Mouse (Mus musculus): ENCODE measurements around the gene Rbfox1.

Rbfox1 gene

DNA sequence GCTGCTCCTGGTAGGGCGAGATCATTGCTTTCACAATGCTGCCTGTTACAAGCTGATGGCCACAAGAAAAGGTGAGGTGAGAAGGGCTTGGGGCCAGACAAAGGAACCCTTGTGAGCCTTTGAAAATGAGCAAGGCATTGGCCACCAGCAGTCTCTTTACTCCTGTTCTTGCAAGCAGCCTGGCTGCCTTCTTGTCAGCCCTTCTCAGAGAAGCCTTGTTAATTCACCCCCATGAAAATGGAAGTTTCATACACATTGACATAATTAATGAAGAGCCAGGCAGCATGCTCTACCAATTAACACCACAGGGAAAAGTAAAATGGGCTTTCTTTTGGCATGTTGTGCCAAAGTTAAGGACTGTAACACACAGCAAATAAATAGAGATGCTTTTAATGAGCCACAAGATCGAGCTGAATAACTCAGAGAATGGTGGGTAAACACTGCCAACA, 1076.8 kb downstream of the Rbfox1 start:
- no peak for DNase-seq

DNA sequence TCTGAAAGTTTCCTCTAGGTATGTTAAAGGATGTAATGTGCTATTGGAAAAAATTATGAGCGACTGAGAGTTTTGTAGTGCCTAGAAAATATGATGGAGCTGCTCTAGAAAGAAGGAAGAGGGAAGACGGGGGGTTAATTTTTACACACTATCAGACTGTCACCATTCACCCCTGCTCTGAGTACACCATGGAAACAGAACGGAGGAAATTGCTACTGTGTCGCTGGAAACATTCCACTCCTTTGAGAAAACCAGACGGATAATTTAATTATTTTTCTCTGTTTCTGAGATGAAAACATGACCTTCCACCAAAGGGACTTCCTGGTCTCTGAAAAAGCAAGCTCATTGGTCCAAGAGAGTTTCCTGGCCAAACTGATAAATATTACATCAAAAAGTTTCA, 1077.4 kb downstream of the Rbfox1 start:
- no peak for DNase-seq

DNA sequence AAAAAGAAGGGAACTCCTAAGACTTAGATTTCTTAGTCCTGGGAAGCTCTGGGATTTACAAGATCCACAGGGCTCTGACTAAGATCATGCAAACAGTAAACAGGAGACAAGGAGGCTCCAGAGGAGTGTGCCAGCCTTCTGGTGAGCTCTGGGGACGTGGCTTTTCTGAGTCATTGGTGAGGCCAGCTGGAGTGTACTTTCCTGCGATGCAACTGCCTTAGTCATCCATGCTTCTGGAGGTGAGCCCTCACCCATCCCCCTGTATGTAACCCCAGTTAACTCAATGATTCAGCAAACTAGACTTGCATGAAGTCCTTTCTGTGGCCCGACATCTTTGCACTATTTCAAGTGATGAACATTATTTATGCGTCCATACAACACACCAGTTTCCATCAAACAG, 1078.4 kb downstream of the Rbfox1 start:
- no peak for DNase-seq

DNA sequence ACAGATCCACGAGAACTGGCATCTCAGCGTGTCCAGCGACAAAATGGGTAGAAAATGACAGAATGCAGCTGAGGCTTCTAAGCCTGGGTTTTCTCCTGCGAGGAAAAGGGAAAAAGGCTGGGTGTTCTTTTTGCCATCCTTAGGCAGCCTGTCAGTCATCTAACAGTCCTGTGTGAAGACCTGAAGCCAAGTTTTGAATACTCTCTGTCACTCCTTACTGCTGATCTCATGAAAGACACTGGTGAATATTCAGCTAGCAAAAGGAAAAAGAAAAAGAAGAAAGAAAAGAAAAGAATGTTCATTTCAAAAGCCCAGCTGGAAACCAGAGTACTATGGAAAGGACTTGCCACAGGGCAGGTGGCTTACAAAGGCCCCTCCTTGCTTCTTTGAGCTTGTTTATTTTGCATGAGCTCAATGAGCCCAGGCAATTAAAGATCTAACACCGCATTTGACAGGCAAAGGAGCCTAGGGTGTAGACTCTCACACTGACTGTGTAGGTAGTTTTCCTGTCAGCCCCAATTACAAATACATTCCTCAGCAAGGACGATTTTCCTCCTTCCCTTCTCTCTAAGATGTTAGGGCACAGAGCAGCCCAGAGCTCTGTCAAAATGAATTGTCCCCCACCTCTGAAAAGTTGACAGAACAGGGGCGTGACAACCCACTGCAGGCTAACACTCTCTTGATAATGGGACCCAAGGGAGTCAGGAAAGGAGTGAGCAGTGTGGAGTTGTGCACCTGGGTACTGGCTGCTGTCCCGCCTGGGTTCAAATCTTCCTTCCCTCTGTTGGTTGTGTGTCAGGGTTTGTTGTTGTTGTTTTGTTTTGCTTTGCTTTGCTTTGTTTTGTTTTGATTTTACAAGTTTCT, 1079.8 kb downstream of the Rbfox1 start:
- no peak for DNase-seq

DNA sequence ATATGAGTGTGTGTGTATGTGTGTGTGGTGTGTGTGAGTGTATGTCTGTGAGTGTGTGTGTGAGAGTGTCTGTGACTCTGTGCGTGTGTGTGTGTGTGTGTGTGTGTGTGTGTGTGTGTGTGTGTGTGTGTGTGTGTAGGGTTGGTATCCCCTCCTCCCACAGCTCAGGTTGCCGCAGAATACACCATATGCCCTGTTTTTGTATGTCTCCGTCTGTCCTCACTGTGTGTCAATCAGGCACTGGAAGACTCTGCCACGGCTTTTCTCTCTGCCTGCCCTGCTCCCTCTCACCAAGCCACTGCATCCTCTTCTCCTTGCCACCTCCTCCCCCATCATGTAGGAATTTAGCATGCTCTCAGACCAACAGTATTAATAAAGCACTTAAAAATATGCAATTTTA, 1084.8 kb downstream of the Rbfox1 start:
- DNase-seq, result no peak

DNA sequence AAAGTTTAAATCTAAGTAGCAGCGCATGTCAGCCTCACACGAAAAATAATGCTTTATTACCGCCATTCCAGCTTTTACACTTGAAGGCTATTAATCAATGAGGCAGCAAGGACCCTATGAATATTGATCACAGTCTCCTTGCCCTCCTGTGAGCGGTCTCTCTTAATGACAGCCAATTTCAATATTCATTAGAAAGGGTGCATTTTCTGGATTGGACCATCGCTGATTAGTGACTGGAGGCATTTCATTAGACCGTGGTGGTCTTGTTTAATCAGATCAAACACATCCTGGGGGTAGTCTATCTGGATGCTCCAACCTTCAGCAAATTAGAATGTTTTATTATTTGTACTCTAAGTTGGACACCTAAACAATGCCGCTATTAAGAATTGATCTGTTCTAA, 1091.2 kb downstream of the Rbfox1 start:
- no peak for DNase-seq

DNA sequence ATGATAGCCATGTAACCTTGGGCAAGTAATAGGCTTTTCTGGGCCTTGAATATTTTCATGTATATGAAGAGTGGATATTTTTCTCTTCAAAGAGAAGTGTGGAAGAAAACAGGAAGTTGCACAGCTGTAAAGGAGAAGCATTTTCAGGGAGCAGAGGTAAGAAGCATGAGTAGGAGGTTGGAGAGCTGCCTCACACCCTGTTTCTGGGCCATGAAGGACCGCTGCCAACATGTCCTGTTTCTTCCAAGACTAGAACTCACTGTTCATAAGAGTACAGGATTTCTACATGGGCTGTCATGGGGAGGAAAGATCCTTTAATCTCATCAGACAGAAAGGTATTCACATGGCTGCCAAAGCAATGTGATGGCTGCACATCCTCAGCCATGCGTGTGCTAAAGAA, 1098.8 kb downstream of the Rbfox1 start:
- no peak for DNase-seq

DNA sequence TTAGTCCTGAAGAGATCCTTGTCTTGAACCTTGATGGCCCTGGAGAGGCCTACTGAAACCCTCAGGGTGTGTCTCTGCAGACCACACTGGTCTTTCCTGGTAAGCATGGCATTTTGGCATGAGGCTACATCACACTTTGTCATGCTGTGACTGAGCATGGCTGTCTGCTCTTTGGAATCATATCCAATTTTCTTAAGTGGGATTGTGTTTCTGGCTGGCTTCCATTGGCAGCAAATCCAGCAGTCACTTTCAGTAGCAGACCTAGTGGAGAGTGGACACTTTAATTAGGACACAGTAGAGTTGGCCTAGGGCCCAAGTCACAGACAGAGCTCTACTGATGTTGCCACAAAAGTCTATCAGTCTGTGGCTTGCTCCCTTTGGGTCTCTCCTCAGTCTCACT, 1100.9 kb downstream of the Rbfox1 start:
- DNase-seq, result peak; percentile 61 to 69

DNA sequence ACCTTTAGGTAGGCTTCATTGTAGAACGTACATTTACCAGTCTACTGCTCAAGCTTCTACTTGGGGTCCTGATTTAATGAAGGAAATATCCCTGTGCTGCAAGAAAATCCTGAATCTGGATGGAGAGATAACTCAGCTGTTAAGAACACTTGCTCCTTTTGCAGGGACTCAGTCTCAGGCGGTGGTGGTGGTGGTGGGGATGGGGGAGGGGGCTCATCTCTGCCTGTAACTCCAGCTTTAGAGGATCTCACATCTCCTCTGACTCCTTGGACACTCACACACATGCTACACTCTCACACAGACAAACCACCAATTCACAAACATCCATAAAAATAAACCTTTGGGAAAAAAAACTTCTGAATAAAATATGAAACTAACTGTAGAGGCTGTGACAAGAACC, 1101.3 kb downstream of the Rbfox1 start:
- no peak for DNase-seq

DNA sequence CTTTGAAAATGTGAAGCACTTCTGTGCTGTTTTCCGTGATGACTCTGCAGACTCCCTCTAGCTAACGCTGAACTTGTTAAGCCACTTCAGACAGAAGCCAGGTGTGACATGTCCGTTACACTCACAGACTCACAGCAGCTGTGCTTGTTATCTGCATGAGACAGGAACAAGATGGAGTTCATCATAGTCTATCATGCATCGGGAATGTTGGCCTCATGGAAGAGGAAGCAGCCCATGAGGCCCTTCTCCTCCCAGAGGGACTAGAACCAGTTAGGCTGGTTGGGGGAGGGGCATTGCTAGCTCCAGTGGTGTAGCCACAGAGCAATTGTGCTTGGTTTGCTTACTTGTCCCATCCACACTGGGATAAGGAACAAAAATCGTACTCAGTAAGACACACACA, 1107.1 kb downstream of the Rbfox1 start:
- DNase-seq, result peak; percentile 52 to 62

DNA sequence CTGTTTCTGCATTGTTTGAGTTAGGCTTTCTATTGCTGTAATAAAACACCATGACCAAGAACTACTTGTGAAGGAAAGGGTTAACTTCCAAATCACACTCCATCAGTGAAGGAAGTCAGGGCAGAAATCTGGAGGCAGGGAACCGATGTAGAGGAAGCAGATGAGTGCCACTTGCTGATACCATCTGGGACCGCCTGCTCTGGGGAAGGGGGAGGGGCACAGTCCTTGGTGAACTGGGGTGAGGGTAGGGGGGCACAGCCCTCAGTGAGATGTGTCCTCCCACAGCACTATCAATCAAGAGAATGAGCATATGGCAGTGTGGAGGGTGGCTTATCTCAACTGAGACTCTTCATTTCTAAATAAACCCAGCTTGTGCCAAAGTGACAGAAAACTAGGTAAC, 1108.0 kb downstream of the Rbfox1 start:
- no peak for DNase-seq

DNA sequence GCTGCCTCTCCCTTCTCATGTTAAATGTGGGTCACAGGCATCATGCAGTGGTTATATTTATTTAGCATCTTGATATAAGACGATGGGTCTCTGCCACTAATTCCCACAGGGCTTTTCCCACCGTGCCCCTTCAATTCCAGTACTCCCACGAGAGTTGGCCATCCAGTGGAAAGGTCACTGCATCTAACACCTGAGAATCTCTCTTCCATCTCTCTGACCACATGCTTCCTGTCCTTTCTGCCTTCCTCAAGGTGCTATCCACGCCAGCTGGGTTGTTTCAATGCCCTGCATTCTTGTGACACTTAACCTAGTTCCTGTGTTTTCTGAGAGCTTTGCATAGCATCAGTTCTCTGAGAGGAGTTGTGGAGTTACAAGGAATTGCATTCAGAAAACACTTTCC, 1112.0 kb downstream of the Rbfox1 start:
- no peak for DNase-seq

DNA sequence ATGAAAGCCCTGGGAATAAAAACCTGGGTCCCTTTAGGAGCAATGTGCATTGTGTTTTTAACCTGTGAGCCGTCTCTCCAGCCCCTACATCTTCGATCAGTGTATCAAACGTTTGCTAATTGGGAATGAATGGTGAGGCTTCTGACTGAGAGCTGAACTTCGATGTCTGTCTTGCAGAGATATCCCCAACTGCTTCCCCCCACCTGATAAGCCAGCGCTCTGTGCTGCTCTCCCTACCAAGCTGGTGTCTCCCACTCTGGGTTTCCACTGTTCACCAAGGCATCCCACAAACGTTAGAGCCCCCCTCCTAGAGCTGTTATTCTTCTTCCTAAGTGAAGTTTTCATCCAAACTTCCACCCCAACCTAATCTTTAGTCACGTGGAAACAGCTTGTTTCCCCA, 1112.7 kb downstream of the Rbfox1 start:
- DNase-seq, result no peak

DNA sequence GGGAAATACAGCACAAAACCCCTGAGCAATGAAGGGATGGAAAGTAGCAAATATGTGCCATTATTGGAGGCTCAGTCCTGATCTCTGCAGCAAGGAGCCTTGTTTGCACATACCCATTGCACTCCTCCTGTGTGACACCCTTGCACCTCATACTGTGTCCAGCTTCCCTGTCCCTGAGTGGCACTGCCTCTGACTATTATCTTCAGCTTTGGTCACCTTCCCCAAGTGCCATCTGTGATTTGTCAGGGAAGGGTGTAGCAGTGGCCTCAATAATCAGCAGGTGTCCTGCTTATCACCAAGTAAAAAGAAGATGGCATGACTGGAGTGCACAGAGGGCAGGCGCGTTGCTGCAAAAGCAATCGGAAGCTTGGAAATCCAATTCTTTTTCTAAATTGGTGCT, 1119.4 kb downstream of the Rbfox1 start:
- DNase-seq, result no peak

DNA sequence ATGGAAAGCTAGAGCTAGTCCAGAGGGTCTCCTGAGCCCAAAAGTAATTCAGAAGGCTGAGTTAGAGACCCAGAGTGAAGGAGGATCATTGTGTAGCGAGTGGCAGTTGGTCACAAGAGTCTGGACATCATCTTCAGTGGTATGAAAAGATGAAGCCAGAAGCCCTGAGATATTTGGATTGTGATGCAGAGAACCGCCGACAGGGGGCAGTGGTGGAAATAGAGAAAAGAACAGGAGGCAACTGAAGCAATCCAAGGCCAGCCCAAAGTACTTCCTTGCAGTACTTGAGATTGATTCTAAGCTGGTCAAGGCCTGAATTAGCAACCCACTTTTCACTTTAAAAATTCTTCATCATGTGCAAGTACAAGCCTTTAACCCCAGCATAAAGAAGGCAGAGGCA, 1120.3 kb downstream of the Rbfox1 start:
- peak; percentile 54 to 64 for DNase-seq

DNA sequence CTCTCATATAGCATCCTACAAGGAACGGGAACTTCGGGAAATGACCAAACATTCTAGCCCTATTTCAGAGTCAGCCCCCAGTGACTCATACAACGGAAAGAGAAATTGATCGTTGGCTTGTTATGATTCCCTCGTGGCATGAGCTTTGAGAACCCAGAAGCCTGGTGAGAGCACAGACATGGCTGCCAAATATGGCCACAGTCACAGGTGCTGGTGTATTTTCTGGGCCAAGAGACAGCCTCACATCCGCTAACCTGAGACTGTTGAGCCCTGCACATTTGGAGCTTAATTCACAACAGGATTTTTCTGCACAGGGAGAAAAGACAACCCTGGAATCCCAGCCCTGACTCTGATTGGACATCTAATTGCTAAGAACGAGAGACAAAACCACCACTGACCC, 1132.2 kb downstream of the Rbfox1 start:
- no peak for DNase-seq

DNA sequence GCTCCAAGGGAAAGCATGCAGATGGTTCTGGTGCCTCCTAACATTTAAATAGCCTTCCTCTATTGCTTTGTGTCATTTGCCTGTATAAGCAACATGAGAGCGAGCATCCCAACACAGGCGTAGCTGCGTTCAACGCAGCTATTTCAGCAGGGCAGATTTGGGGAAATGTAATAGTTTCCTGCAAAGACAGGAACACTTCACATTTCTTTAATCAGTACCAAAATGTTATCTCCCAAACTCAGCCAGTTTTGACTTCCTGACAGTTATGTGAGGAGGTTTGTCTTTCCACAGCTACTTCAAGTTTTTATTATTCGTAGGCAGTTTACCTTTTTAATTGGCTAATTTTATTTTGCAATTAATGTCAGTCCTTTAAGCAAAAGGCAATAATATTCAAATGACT, 1149.1 kb downstream of the Rbfox1 start:
- no peak for DNase-seq

DNA sequence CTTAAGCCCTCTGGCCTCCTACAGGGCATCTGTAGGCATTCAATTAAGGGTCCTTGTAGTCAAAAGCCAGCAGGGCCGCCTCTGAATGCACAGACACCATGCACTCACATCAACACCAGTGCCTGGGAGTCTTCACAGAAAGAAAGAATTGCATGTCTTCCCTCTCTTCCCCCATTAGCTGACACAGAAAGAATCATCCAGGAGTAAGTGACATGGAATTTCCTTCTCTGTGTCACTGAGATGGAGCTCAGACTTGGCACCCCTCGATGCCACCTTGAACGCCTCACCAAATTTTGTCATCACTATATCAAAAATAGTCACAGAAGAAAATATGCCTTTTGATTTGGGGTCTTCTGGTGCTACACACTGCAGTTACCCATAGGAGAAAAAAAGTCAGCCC, 1151.4 kb downstream of the Rbfox1 start:
- no peak for DNase-seq

DNA sequence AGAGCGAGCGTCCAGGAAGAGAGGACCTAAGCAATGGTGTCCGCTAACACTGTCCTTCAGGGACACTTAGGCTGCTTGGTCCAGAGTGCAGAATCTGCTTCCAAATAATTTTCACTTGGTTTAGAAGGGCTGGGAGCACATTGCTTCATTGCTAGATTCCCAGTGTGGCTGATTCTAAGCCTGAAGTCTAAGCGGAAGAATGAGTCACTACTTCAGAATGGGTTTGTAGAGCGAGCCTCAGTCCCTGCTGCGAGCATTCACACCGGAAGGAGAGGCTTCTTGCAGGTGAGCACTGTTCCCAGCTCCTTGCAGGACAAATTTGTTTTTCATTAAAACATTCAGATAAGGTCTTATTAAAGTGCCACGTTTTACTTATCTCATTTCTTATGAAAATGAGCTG, 1151.8 kb downstream of the Rbfox1 start:
- no peak for DNase-seq

DNA sequence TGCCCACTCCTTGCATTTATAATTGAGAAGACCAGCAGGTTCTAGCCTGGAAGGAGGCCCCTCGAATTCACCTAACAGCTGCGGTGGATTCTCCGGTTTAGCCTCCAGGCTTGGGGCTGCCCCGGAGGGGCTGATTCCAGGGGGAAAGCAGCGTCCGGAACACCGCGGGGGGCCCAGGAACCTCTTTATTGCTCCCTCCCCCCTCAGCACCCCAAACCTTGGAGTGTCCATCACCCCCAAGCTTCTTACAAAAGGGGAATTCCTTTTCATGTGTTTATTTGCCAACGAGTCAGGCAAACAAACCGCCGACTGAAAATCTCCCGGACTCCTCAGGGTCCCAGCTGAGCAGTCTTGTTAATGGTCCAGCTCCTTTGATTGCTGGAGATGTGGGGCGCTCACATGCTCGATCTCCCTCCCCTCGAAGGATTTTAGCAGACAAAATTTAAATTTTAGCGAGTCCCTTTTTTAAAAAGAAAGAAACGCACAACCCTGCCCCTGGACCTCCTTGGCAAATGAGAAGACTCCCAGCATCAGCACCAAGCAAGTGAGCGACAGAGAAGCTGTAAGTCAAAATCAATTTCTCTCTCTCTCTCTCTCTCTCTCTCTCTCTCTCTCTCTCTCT, 1153.6 kb downstream of the Rbfox1 start:
- peak in 1 of 2 experiments; percentile 6 for DNase-seq

DNA sequence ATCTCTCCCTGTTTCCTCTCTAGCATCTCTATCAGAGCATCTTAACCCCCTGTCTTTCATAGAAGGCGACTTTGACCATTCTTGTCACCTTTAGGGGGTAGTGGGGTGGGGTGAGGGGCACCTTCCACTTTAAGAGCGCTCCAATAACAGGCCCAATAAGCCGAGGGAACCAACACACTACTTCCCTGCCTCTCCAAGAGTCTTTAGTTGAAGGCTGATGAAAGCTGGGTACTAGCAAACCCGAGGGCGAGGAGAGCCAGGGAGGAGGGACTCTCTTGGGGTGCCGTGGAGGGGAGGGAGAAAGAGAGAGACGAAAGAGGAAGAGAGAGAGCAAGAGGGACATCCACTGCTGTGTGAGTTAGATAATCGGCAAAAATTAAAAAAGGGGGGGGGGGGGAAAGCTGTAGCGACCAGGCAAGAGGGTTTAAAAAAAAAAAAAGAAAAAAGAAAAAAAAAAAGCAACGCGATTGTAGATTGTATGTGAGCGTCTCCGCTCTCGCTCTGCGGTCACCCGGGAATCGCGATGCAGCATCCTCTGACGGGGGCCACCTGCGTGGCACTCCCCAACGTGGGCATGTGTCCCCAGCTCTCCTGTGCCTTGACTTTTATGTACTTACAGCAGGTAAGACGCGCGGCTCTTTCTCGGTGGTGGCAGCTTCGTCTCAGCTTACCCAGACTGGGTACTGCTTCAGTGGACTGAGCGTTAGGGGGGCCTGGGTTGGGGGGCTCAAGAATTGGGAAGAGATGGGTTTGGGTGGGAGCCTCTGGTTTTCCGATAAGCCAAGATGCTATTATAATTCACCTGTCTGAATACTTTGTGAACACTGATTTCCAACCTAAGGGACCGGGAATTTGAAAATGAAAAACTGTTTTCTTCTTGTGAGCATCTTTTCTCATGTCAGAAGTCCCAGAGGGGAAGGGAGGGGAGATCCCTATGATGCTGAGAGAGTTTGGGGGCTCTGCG, 1154.5 kb downstream of the Rbfox1 start:
- no peak for DNase-seq

DNA sequence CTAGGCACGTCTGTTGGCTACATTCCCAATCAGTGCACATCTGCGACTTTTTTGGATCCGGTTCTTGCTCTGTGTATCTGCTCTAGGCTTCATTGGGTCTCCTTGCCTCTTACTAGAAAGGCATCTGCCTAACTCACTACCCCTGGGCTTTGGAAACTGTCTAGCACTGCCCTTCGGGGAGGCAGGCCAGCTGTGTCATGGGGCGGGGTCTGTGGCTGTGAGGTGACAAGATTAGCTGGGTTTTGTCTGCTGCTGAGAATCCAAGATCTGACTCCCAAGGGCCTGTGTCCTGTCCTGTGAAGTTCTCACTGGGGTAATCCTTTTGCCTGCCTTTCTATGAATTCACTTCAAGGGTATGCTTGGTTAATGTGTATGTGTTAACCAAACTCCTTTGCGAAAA, 1155.5 kb downstream of the Rbfox1 start:
- DNase-seq, result no peak

DNA sequence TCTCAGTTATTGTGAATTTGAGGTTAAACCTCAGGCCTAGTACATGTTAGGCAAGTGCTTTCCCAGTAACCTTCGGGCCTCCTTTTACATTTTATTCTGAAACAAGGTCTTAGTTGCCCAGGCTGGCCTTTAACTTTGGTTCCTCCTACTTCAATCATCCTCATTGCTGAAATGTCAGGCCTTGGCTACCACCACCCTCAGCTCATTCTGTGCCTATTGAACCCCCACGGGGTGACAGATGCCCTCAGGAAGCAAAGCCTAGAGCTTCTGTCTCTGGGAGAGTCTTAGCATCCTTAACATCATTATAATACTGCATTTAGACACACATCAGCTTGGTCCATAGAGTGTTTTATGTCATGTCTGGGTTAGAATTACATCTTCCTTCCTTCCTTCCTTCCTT, 1162.3 kb downstream of the Rbfox1 start:
- no peak for DNase-seq
